Mouse (Mus musculus) frontal cortex, adult (tissue): ENCODE measurements at regions not wholly inside any gene's neighbourhood (a gene's known extent, or its start where the extent isn't known, plus 50 kb on each side); places are given as distances from the start of the nearest gene placed in this dataset.

Experiments
- ATAC-seq: cut with Nextera tagmentation; 2 replicates; pipeline ENCODE4 v1.9.2; 2017; ENCODE audit warnings: mild to moderate bottlenecking, moderate library complexity, mixed read lengths; ENCODE audit not compliant: low TSS enrichment

GRCm38 (mm10) chr1:169439621-169440020 is 91.6 kb downstream of the Nuf2 start:
- ATAC-seq = no peak

GRCm38 (mm10) chr1:169438006-169438405 is 93.3 kb downstream of the Nuf2 start:
- no peak for ATAC-seq

GRCm38 (mm10) chr1:169422408-169422807 is 108.9 kb downstream of the Nuf2 start:
- peak; percentile 95 for ATAC-seq

GRCm38 (mm10) chr1:169421671-169422070 is 109.6 kb downstream of the Nuf2 start:
- ATAC-seq = peak; percentile 45

- ATAC-seq = no peak
These were observed 112.6 kb downstream of the Nuf2 start for GRCm38 (mm10) chr1:169418665-169419045.

GRCm38 (mm10) chr1:169417979-169418664 is 113.1 kb downstream of the Nuf2 start:
- ATAC-seq = no peak

GRCm38 (mm10) chr1:169416701-169417100 is 114.6 kb downstream of the Nuf2 start:
- no peak for ATAC-seq

GRCm38 (mm10) chr1:169408120-169408519 is 123.1 kb downstream of the Nuf2 start:
- ATAC-seq = peak; percentile 92

- ATAC-seq = no peak
These were observed 130.4 kb downstream of the Nuf2 start for GRCm38 (mm10) chr1:169400841-169401240.

- ATAC-seq = no peak
These were observed 133.9 kb downstream of the Nuf2 start for GRCm38 (mm10) chr1:169397371-169397770.

- ATAC-seq = no peak
These were observed 144.2 kb downstream of the Nuf2 start for GRCm38 (mm10) chr1:169387056-169387455.

- ATAC-seq = no peak
These were observed 145.4 kb downstream of the Nuf2 start for GRCm38 (mm10) chr1:169385740-169386424.

GRCm38 (mm10) chr1:169374686-169375085 is 156.6 kb downstream of the Nuf2 start:
- ATAC-seq = peak; percentile 82

GRCm38 (mm10) chr1:169368758-169369157 is 162.5 kb downstream of the Nuf2 start:
- no peak for ATAC-seq

- ATAC-seq = peak; percentile 47; the same call in 1 of the 2 replicates
These were observed 163.3 kb downstream of the Nuf2 start for GRCm38 (mm10) chr1:169367772-169368501.

GRCm38 (mm10) chr1:169367316-169367715 is 163.9 kb downstream of the Nuf2 start:
- ATAC-seq = no peak

- no peak for ATAC-seq
These were observed 168.7 kb downstream of the Nuf2 start for GRCm38 (mm10) chr1:169362564-169362963.

- no peak for ATAC-seq
These were observed 173.5 kb downstream of the Nuf2 start for GRCm38 (mm10) chr1:169357652-169358241.

- no peak for ATAC-seq
These were observed 177.2 kb downstream of the Nuf2 start for GRCm38 (mm10) chr1:169354021-169354420.

GRCm38 (mm10) chr1:169347692-169348091 is 183.6 kb downstream of the Nuf2 start:
- ATAC-seq = peak; percentile 32; the same call in 1 of the 2 replicates

- ATAC-seq = peak; percentile 96
These were observed 184.4 kb downstream of the Nuf2 start for GRCm38 (mm10) chr1:169346876-169347275.

- ATAC-seq = no peak
These were observed 190.1 kb downstream of the Nuf2 start for GRCm38 (mm10) chr1:169341131-169341530.
